Mouse (Mus musculus) Patski (cell line): Measurements from ENCODE around the gene Zfp846. TPM values are rescaled to one million over a fixed set of nuclear protein-coding genes. Genes with fewer than 3 reads are reported as not detected.
"Not testable (repeated sequence)": the region's sequence is repeated elsewhere in the genome, so short reads cannot be mapped to it uniquely, and the experiment has no call there.

Experiments used
- ATAC-seq: fragments of 100-300 bp; one replicate; pipeline ENCODE4 v1.8.0; 2021
- CTCF ChIA-PET: fragments of 350-600 bp; sonication (Branson Sonifier 250); formaldehyde crosslinking; loops from one replicate; lab custom pipeline; 2022; ENCODE audit warnings: inconsistent platforms; lab: Charles Lee
- POLR2A ChIA-PET: fragments of 350-600 bp; sonication (Branson Sonifier 250); formaldehyde crosslinking; loops from one replicate; lab custom pipeline; 2022; ENCODE audit warnings: antibody characterized with exemption, inconsistent platforms; lab: Charles Lee
- DNase-seq: peaks from one replicate; pipeline ENCODE4 v3.0.0-alpha.2; 2011; ENCODE audit warnings: low read depth, low spot score
- H3K27me3 ChIP-seq: fragments of 371-371 bp; one replicate; pipeline ENCODE4 v1.5.1; 2021
- CTCF ChIP-seq: fragments of 100-300 bp; IDR thresholded peaks from one replicate; pipeline ENCODE4 v1.5.1; 2021
- in situ Hi-C: fragments of 300-500 bp; cut with MboI; formaldehyde crosslinking; loops from 3 replicates; pipeline ENCODE4 v1.11.1; 2018; ENCODE audit warnings: low pct_unique_long_range_greater_than_20kb, mixed read lengths
- polyA plus RNA-seq: library from polyadenylated mRNA; unstranded; gene quantifications from one replicate; pipeline ENCODE4 v1.2.3, GENCODE M21; 2021

Gene Zfp846
- 8.8 TPM for polyA plus RNA-seq

GRCm38 (mm10) chr9:20581175-20581634, at the start of gene Zfp846:
Gene Zfp846, plus strand, starts transcription at chr9:20581291.
- peaks cover 27% of the 10 kb centered on the region for H3K27me3 ChIP-seq
- peak; percentile 100 for ATAC-seq
- in situ Hi-C loops: no loop called here
- no peak for TF ChIP-seq CTCF
- DNase-seq: peak; percentile 71
- CTCF ChIA-PET: no interaction called here
- POLR2A ChIA-PET: interaction anchor here (1.1 kb wide), 1 partner anchor 61 kb away, joined by 3 read pairs; no protein-coding TSS in a partner anchor

GRCm38 (mm10) chr9:20534326-20534926, 46.7 kb upstream of the Zfp846 start:
- ChIA-PET CTCF (interaction anchor here (1.1 kb wide), 1 partner anchor 13 kb away, joined by 4 read pairs; no protein-coding TSS in a partner anchor), POLR2A (no interaction called here)
- ATAC-seq (no peak), DNase-seq (no peak)
- TF ChIP-seq CTCF: no peak
- in situ Hi-C loops: no loop called here
- peaks cover 12% of the 10 kb centered on the region for H3K27me3 ChIP-seq

- POLR2A ChIA-PET: no interaction called here
- DNase-seq: no peak
- peaks cover 12% of the 10 kb centered on the region for H3K27me3 ChIP-seq
- TF ChIP-seq CTCF: no peak
- in situ Hi-C loops: no loop called here
- CTCF ChIA-PET: no interaction called here
- ATAC-seq: no peak
Measured at GRCm38 (mm10) chr9:20536598-20536997, 44.5 kb upstream of the Zfp846 start.

DNA sequence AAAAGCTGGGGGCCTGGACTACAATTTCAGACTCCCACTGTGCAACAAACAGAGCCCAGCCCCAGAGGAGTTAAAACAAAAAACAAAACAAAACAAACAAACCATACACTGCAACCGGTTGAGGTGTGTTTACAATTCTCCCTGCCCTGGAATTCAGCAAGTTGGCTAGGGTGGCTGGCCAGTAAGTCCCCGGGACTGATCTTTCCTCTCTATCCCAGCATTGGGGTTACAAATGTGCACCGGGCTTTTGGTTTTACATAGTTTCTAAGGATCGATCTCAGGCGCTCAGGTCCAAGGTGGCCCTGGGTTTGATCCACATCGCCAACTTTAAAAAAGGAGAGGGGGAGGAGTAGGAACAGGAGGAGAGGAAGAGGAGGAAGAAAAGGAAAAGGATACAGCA, 37.6 kb upstream of the Zfp846 start:
- TF ChIP-seq CTCF: no peak
- CTCF ChIA-PET: no interaction called here
- ATAC-seq: no peak
- no peaks in the 10 kb centered on the region for H3K27me3 ChIP-seq
- DNase-seq: no peak
- POLR2A ChIA-PET: no interaction called here
- in situ Hi-C loops: loop anchor here (10.0 kb wide), 1 partner anchor 239 kb away; no protein-coding TSS in a partner anchor

GRCm38 (mm10) chr9:20544070-20544821, 36.8 kb upstream of the Zfp846 start:
- ChIA-PET POLR2A (no interaction called here), CTCF (no interaction called here)
- ATAC-seq (no peak), DNase-seq (no peak)
- peaks cover 4% of the 10 kb centered on the region for H3K27me3 ChIP-seq
- TF ChIP-seq CTCF: no peak
- in situ Hi-C loops: loop anchor here (10.0 kb wide), 1 partner anchor 239 kb away; no protein-coding TSS in a partner anchor

DNA sequence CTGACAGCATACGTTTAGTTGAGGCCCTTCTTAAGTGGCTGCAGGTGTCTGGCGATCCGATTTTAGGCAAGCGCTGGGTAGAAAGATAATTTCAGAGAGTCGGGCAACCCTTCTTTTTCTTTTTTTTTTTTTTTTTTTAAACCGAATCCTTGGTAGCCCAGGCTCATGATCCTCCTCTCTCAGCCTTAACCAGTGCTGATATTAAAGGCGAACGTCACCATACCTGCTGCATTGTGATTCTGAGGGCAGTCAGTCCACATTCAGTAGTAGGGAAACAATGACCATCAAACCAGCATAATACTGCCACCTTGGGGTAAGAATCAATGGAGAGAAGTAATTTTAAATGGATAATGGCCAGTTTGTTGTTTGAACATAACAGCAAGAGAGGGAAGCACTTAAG, 35.9 kb upstream of the Zfp846 start:
- peaks cover 4% of the 10 kb centered on the region for H3K27me3 ChIP-seq
- TF ChIP-seq CTCF: peak; percentile 40
- POLR2A ChIA-PET: no interaction called here
- ATAC-seq (no peak), DNase-seq (no peak)
- in situ Hi-C loops: loop anchor here (10.0 kb wide), 1 partner anchor 240 kb away; no protein-coding TSS in a partner anchor
- CTCF ChIA-PET: no interaction called here

DNA sequence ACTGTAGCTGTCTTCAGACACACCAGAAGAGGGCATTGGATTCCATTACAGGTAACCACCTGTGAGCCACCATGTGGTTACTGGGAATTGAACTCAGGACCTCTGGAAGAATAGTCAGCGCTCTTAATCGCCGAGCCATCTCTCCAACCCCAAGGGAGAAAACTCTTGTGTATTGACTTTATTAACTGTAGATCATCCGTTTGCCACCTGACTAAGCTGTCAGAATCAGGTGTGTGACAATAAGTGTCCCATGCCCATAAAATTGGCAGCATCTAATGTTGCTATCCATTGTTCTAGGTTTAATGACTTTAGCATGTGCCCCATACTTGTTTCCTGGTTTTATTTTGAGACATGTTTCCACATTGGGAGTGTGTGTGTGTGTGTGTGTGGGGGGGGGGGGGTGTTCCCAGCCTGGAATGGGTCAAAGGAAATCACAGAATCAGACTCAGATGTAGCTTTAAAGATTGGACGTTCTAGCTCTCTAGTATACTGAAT, 29.3 kb upstream of the Zfp846 start:
- ATAC-seq (no peak), DNase-seq (no peak)
- H3K27me3 ChIP-seq: peaks cover 7% of the 10 kb centered on the region
- TF ChIP-seq CTCF: no peak
- ChIA-PET CTCF (no interaction called here), POLR2A (no interaction called here)
- in situ Hi-C loops: no loop called here

- ATAC-seq: no peak
Measured at GRCm38 (mm10) chr9:20552698-20553097, 28.4 kb upstream of the Zfp846 start.

DNA sequence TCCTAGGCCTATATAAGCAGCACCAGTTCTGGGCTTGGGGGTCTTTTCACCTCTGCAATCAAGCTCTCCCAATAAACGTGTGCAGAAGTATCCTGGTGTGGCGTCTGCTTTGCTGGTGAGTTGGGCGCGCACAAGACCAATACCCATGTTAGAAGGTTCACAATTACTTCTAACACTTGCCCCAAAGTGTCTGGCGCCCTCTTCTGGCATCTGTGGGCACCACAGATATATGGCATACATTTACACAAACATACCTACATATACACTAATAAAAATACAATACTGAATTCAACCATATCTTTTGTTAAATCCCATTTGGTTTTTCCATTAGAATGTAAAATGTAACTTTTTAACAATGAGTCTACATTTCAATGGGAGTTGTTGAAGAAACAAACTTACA, 18.9 kb upstream of the Zfp846 start:
- H3K27me3 ChIP-seq: peaks cover 5% of the 10 kb centered on the region
- DNase-seq (no peak), ATAC-seq (no peak)
- CTCF ChIA-PET: no interaction called here
- in situ Hi-C loops: no loop called here
- POLR2A ChIA-PET: no interaction called here
- TF ChIP-seq CTCF: peak; percentile 18

More at GRCm38 (mm10) chr9:20552698-20553097, 28.4 kb upstream of the Zfp846 start:
- ChIA-PET POLR2A (no interaction called here), CTCF (no interaction called here)
- no peak for TF ChIP-seq CTCF
- in situ Hi-C loops: no loop called here
- no peak for DNase-seq
- H3K27me3 ChIP-seq: peaks cover 11% of the 10 kb centered on the region

- in situ Hi-C loops, H3K27me3 ChIP-seq, DNase-seq, ATAC-seq, POLR2A ChIA-PET, CTCF ChIA-PET: not testable (repeated sequence)
Measured at GRCm38 (mm10) chr9:20565326-20566030, 15.6 kb upstream of the Zfp846 start.

- no peak for ATAC-seq
- DNase-seq: no peak
- in situ Hi-C loops: no loop called here
- CTCF ChIA-PET: no interaction called here
- POLR2A ChIA-PET: no interaction called here
- TF ChIP-seq CTCF: no peak
- H3K27me3 ChIP-seq: peaks cover 18% of the 10 kb centered on the region
Measured at GRCm38 (mm10) chr9:20571060-20571459, 10.0 kb upstream of the Zfp846 start.
